Mouse (Mus musculus) hindbrain, embryonic 12.5 days (tissue): ENCODE measurements around the gene Atat1. TPM values are rescaled to one million over a fixed set of nuclear protein-coding genes. Genes with fewer than 3 reads are reported as not detected.
A peak's percentile ranks its signal among the peaks of the same experiment; 100 is the strongest.
"Not testable (repeated sequence)": the region's sequence is repeated elsewhere in the genome, so short reads cannot be mapped to it uniquely, and the experiment has no call there.

Source experiments
- ATAC-seq: fragments of 200-750 bp; cut with Nextera tagmentation; 2 replicates; pipeline ENCODE4 v1.8.0; 2017; ENCODE audit warnings: moderate TSS enrichment; ENCODE audit not compliant: low FRiP score
- H3K27ac ChIP-seq: fragments of 300-500 bp; sonication (generic); 2 replicates; pipeline ENCODE4 v1.5.1; 2016; ENCODE audit warnings: mild to moderate bottlenecking
- H3K27me3 ChIP-seq: fragments of 300-500 bp; sonication (generic); 2 replicates; pipeline ENCODE4 v1.6.1; 2016; ENCODE audit warnings: mild to moderate bottlenecking
- H3K36me3 ChIP-seq: fragments of 300-500 bp; sonication (generic); 2 replicates; pipeline ENCODE4 v1.6.1; 2016; ENCODE audit warnings: mild to moderate bottlenecking
- H3K4me1 ChIP-seq: fragments of 300-500 bp; sonication (generic); 2 replicates; pipeline ENCODE4 v1.6.1; 2016
- H3K4me2 ChIP-seq: fragments of 300-500 bp; sonication (generic); replicated peaks from 2 replicates; pipeline ENCODE4 v1.6.1; 2016; ENCODE audit warnings: mild to moderate bottlenecking
- H3K4me3 ChIP-seq: fragments of 300-500 bp; sonication (generic); 2 replicates; pipeline ENCODE4 v1.5.1; 2016; ENCODE audit warnings: mild to moderate bottlenecking
- H3K9ac ChIP-seq: fragments of 300-500 bp; sonication (generic); 2 replicates; pipeline ENCODE4 v1.6.1; 2016; ENCODE audit warnings: mild to moderate bottlenecking, moderate library complexity
- H3K9me3 ChIP-seq: fragments of 300-500 bp; sonication (generic); replicated peaks from 2 replicates; pipeline ENCODE4 v1.6.1; 2016; ENCODE audit warnings: mild to moderate bottlenecking
- WGBS: fragments of 180-500 bp; shearing (Covaris S2); methylation state at CpG from one replicate; pipeline ENCODE4 v1.1.7; 2016; 5-methylcytosine and 5-hydroxymethylcytosine counted together
- polyA plus RNA-seq: library from polyadenylated mRNA; unstranded; fragments of >200 nt; fragmentation: Nextera tagmentation; extraction: Ambion mirVana; gene quantifications from 2 replicates; pipeline ENCODE4 v1.2.1, GENCODE M21; 2016

The Atat1 gene
- polyA plus RNA-seq = 294 and 303 TPM in 2 replicates

- Histone ChIP-seq H3K9ac (peak within 1 kb of the TSS; percentile 88), H3K36me3 (peaks cover 61% of the 10 kb centered on the region), H3K4me2 (peak within 1 kb of the TSS; percentile 95), H3K27me3 (no peaks in the 10 kb centered on the region), H3K9me3 (no peaks in the 10 kb centered on the region), H3K27ac (peak within 1 kb of the TSS; percentile 85), H3K4me1 (peaks cover 22% of the 10 kb centered on the region), H3K4me3 (peak within 1 kb of the TSS; percentile 74)
- 2% methylated on average over 25 of the region's 25 CpGs for WGBS
- ATAC-seq = peak; percentile 93
Observed at GRCm38 (mm10) chr17:35909919-35910369, at the start of gene Atat1. Atat1 (minus strand) TSS chr17:35910075.

- no peaks in the 10 kb centered on the region for H3K4me1 ChIP-seq
- H3K4me3 ChIP-seq = no peak overlapping the region
- no peak overlapping the region for H3K4me2 ChIP-seq
- no peaks in the 10 kb centered on the region for H3K27me3 ChIP-seq
- H3K9ac ChIP-seq = no peak overlapping the region
- H3K27ac ChIP-seq = no peak overlapping the region
- ATAC-seq = no peak
- H3K36me3 ChIP-seq = peaks cover 83% of the 10 kb centered on the region
- no peaks in the 10 kb centered on the region for H3K9me3 ChIP-seq
- WGBS = 92% methylated on average over 15 of the region's 15 CpGs
Observed at GRCm38 (mm10) chr17:35958533-35959223, 48.8 kb upstream of the Atat1 start.

DNA sequence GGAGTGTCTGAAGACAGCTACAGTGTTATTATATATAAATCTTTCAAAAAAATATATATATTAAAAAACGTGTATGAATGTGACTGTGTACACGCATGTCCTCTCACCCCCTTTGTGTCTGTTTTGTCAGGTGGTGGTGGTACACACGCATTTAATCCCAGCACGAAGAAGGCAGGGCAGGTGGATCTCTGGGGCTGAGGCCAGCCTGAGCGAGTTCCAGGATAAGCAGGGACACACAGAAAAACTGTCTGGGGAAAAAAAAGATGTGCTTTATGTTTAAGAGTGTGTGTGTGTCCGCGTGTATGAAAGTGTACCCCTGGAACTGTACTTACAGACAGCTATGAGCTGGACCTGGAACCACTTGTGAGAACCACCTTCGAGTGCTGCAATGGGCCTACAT is 44.8 kb upstream of the Atat1 start:
- no peak; the same call in 1 of the 2 replicates for ATAC-seq
- Histone ChIP-seq H3K27ac (no peak overlapping the region), H3K36me3 (peaks cover 43% of the 10 kb centered on the region), H3K9ac (no peak overlapping the region), H3K4me3 (no peak overlapping the region), H3K9me3 (no peaks in the 10 kb centered on the region), H3K27me3 (no peaks in the 10 kb centered on the region), H3K4me1 (no peaks in the 10 kb centered on the region), H3K4me2 (no peak overlapping the region)
- WGBS = 81% methylated on average over 8 of the region's 8 CpGs

DNA sequence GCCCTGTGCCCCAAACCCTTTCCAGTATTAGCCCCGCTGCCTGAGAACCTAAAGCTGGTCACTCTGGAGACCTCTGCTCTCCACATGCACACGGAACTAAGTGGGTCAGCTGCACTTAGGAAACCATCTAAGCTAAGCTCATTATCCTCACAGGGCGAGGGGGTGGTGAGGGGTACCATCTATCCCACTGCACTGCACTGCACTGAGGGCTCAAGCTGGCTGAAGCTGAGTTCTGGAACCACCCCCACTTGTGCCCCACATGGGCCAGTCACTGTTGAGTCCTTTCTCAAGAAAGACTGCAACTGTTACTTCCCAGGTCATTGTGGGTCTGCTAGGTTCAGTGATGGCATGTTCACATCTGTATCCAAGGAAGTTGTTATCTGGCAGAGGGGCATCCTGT is 42.7 kb upstream of the Atat1 start:
- not testable (repeated sequence) for H3K4me2 ChIP-seq, H3K9me3 ChIP-seq, H3K4me3 ChIP-seq, H3K27ac ChIP-seq, ATAC-seq, H3K27me3 ChIP-seq, H3K4me1 ChIP-seq, H3K9ac ChIP-seq
- WGBS = 84% methylated on average over 3 of the region's 3 CpGs
- peaks cover 22% of the 10 kb centered on the region for H3K36me3 ChIP-seq

GRCm38 (mm10) chr17:35950946-35951345 is 41.1 kb upstream of the Atat1 start:
- H3K4me3 ChIP-seq, H3K4me1 ChIP-seq, H3K9me3 ChIP-seq, H3K27me3 ChIP-seq, H3K9ac ChIP-seq, ATAC-seq, H3K36me3 ChIP-seq, H3K27ac ChIP-seq, H3K4me2 ChIP-seq: not testable (repeated sequence)

DNA sequence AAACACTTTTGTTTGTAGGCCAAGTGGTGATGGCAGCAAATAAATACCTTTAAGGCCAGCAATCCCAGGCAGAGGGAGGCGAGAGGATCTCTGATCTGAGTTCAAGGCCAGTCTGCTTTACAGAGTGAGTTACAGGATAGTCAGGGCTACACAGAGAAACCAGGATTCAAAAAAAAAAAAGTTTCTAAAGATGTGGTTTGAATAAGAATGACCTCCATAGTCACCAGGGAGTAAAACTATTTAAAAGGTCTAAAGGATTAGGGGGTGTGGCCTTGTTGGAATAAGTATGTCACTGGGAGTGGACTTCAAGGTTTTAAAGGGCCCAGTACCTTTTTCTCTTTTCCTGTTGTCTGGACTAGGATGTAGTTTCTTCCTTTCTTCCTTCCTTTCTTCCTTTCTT is 30.1 kb upstream of the Atat1 start:
- H3K9ac ChIP-seq = no peak overlapping the region
- no peak overlapping the region for H3K27ac ChIP-seq
- WGBS = 50% methylated on average over 1 of the region's 1 CpGs
- no peaks in the 10 kb centered on the region for H3K27me3 ChIP-seq
- H3K4me2 ChIP-seq = no peak overlapping the region
- no peak overlapping the region for H3K4me3 ChIP-seq
- no peaks in the 10 kb centered on the region for H3K4me1 ChIP-seq
- no peak for ATAC-seq
- no peaks in the 10 kb centered on the region for H3K9me3 ChIP-seq
- no peaks in the 10 kb centered on the region for H3K36me3 ChIP-seq

- Histone ChIP-seq H3K4me1 (no peaks in the 10 kb centered on the region), H3K27ac (no peak overlapping the region), H3K4me2 (no peak overlapping the region), H3K36me3 (no peaks in the 10 kb centered on the region), H3K27me3 (no peaks in the 10 kb centered on the region), H3K9me3 (no peaks in the 10 kb centered on the region), H3K9ac (no peak overlapping the region), H3K4me3 (no peak overlapping the region)
- 45% methylated on average over 2 of the region's 2 CpGs for WGBS
- no peak for ATAC-seq
Observed at GRCm38 (mm10) chr17:35939108-35939507, 29.2 kb upstream of the Atat1 start.

GRCm38 (mm10) chr17:35937700-35938348 is 27.9 kb upstream of the Atat1 start:
- H3K27ac ChIP-seq = no peak overlapping the region
- no peak overlapping the region for H3K4me2 ChIP-seq
- H3K36me3 ChIP-seq = no peaks in the 10 kb centered on the region
- no peak overlapping the region for H3K4me3 ChIP-seq
- WGBS = 47% methylated on average over 2 of the region's 2 CpGs
- ATAC-seq = peak; percentile 67; the same call in 1 of the 2 replicates
- no peak overlapping the region for H3K9ac ChIP-seq
- H3K9me3 ChIP-seq = no peaks in the 10 kb centered on the region
- H3K27me3 ChIP-seq = no peaks in the 10 kb centered on the region
- H3K4me1 ChIP-seq = no peaks in the 10 kb centered on the region

- H3K4me1 ChIP-seq, H3K27me3 ChIP-seq, H3K4me2 ChIP-seq, ATAC-seq, H3K9me3 ChIP-seq, H3K27ac ChIP-seq, H3K4me3 ChIP-seq, H3K9ac ChIP-seq: not testable (repeated sequence)
- 91% methylated on average over 14 of the region's 14 CpGs for WGBS
- H3K36me3 ChIP-seq = peaks cover 12% of the 10 kb centered on the region
Observed at GRCm38 (mm10) chr17:35935763-35936162, 25.9 kb upstream of the Atat1 start.

- Histone ChIP-seq H3K9ac (no peak overlapping the region), H3K4me2 (no peak overlapping the region), H3K27ac (no peak overlapping the region), H3K4me1 (no peaks in the 10 kb centered on the region), H3K4me3 (no peak overlapping the region), H3K9me3 (no peaks in the 10 kb centered on the region), H3K36me3 (peaks cover 43% of the 10 kb centered on the region), H3K27me3 (no peaks in the 10 kb centered on the region)
- WGBS = 91% methylated on average over 4 of the region's 4 CpGs
- ATAC-seq = no peak
Observed at GRCm38 (mm10) chr17:35932608-35933007, 22.7 kb upstream of the Atat1 start.

GRCm38 (mm10) chr17:35930627-35931026 is 20.8 kb upstream of the Atat1 start:
- Histone ChIP-seq H3K9ac (no peak overlapping the region), H3K4me2 (no peak overlapping the region), H3K36me3 (peaks cover 60% of the 10 kb centered on the region), H3K9me3 (no peaks in the 10 kb centered on the region), H3K27ac (no peak overlapping the region), H3K4me1 (no peaks in the 10 kb centered on the region), H3K27me3 (no peaks in the 10 kb centered on the region), H3K4me3 (no peak overlapping the region)
- ATAC-seq = no peak
- WGBS = 96% methylated on average over 12 of the region's 12 CpGs

- Histone ChIP-seq H3K4me1 (no peaks in the 10 kb centered on the region), H3K36me3 (peaks cover 71% of the 10 kb centered on the region), H3K9me3 (no peaks in the 10 kb centered on the region), H3K4me3 (no peak overlapping the region), H3K9ac (no peak overlapping the region), H3K27me3 (no peaks in the 10 kb centered on the region), H3K4me2 (no peak overlapping the region), H3K27ac (no peak overlapping the region)
- ATAC-seq = no peak
- WGBS = 100% methylated on average over 2 of the region's 2 CpGs
Observed at GRCm38 (mm10) chr17:35929534-35929933, 19.7 kb upstream of the Atat1 start.

DNA sequence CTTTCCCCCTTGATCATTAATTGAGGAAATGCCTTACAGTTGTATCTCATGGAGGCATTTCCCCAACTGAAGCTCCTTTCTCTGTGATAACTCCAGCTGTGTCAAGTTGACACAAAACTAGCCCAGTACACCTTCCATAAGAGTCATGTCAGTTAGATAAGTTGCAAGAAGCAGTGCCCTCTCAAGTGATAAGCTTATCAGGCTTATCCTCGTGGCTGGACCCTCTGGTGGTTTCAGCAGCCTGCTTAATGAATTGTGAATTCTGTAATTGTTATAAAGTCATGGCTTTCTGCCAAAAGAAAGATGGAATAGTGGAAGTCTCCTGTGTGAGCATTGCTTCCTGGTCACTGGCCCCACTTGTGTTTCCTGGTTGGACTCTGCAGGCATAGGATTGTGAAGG is 17.6 kb upstream of the Atat1 start:
- ATAC-seq = no peak
- 81% methylated on average over 1 of the region's 1 CpGs for WGBS
- no peak overlapping the region for H3K27ac ChIP-seq

More for the DNA sequence above, 17.6 kb upstream of the Atat1 start:
- Histone ChIP-seq H3K27me3 (no peaks in the 10 kb centered on the region), H3K4me3 (no peak overlapping the region), H3K4me1 (no peaks in the 10 kb centered on the region), H3K36me3 (peaks cover 86% of the 10 kb centered on the region), H3K9me3 (no peaks in the 10 kb centered on the region), H3K9ac (no peak overlapping the region), H3K4me2 (no peak overlapping the region)
